Mouse (Mus musculus): ENCODE measurements around the gene Nes. TPM values are rescaled to one million over a fixed set of nuclear protein-coding genes. Genes with fewer than 3 reads are reported as not detected.

Gene Nes
- total RNA-seq, 1 experiment from 2014 or later, result 23.0 TPM

DNA sequence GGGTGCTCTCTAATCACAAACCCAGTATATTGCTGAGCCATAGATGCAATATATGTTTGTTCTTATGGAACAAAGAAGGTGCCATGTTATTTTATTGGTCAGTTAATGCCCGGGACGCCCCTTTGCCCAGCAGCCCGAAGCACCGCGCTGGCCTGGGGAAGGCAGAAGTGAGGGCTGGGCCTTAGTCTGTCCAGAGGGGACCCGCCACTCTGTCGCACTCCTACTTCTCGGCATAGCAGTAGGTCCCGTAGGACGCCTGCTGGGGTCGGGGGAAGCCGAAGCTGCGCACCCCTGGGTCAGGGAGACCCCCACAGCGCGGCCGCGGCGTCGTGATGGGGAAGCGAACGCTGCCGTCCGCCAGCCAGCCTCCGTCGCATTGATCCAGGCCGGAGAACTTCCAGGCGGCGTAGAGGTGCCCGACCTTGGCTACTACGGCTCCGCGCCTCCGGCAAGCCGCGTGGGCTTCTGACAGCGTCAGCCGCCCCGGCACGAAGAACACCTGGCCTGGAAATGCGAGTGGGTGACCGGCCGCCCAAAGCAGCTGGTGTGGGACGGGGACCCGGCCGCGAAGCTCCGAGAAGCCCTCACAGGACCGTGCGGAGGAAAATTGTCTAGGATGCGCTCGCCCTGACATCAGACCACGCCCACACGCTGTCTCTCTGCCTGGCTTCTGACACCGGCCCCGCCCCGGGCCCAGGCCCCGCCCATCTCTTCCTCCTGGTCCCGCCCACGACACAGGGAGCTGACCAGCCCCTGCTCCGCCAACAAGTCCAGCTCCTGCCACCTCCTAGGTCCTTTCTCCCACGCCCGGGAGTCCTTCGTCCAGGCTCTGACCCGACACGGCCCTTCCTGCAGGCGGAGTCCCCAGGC is 51.7 kb downstream of the Nes start:
- peak; percentile 96 for DNase-seq

DNA sequence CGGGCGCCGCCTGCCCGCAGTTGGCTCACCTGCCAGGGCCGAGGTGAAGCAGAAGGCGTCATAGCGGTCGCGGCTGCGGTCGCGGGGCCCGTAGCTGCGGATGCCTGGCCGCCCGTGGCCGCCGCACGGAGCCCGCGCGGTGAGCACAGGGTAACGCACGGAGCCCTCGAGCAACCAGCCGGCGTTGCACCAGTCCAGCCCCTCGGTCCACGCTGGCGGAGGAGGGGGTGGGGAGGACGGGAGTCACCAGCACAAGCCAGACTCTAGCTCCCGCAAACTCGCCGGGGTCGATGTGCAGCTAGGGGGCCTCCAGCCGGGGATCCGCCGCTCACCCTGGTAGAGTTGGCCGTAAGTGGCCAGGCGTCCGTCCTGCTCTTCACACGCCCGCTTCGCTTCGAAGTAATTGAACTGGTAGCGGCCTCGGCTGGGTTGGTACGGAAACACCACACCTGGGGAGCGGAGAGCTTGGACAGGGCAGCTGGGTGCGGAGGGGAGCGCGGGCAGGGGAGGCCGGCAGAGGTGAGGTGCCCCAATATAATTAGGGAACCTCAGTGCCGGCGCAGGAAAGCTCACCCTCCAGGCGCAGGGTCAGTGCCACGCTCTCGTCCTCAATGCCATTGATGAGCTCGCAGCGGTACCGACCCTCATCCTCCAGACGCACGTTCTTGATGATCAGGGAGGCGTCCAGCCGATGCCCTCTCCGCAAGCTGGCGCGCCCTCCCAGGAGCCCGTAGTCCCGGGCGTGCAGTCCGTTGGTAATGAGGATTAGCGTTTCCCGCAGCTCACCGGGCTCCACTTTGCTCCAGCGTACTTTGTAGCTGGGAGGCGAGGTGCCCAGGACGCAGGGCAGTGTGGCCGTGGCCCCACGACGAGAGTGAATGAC is 52.6 kb downstream of the Nes start:
- peak; percentile 18 for DNase-seq

DNA sequence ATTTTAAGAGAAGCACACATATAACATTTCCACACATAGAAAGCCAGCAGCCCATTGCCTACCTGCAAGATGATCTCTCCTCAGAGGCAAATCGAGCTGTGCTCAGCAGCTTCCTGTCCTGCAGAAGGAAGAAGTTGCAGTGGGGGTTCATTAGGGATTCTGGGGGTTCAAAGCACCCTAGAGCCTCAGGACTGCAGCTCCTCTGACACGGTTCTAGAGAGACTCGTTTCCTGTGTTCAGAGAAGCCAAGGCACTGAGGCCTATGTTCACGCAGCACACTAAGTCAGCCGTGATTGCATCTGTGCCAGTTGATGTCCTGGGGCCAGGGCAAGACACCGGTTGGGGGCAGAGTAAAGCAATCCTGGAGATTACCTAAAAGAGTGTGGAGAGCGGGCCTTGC is 55.9 kb downstream of the Nes start:
- DNase-seq, result no peak

DNA sequence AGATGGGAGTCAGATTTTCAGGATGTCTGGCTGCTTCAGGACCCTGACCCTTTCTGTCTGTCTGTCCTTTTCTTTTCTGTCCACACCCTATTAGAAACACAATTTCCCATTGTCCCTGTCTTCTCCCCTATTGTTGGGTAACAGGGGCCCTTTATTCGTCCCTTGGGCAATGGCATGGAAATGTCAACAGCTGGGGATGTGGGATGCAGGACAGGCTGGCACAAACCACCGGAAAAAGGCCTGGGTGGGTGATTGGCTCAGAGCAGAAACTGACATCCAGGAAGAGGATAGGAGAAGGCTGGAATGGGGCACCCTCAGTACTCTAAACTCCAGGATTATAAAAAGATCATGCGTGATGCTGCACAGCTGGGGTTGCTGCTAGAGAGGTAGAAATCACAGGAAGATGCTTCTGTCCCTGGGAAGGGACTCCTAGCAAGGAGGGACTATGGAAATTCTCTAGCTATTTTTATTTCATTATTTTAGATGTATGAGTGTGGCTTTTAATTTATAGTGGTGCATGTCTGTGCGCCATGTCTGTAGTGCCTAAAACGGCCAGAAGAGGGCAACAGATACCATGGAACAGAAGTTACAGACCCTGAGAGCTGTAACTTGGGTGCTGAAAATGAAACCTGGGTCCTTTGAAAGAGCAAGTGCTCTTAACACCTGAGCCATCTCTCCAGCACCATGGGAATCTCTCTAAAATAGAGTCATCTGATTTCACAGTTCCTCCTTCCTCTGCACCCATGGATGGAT is 56.7 kb downstream of the Nes start, which contains the start of gene Hapln2:
Gene Hapln2 (minus strand): TSS at position 150 of the 753 bp plus-strand sequence.
- DNase-seq, result peak; percentile 26

Other genes starting within 250 kb of the Nes start
- 0.56 and 0.60 TPM in 2 replicates for gene Lrrc71, start 222.5 kb upstream of the Nes start, total RNA-seq (2021)
- 4.3 and 14.4 TPM in 2 replicates for gene Ntrk1, start 175.9 kb upstream of the Nes start, total RNA-seq (2021)
- 0.70 and 2.2 TPM in 2 replicates for gene Insrr, start 174.1 kb upstream of the Nes start, total RNA-seq (2021)
- 29.1 and 36.7 TPM in 2 replicates for gene Pear1, start 146.8 kb upstream of the Nes start, total RNA-seq (2021)
- 0.19 and 3.7 TPM in 2 replicates for gene Sh2d2a, start 124.3 kb upstream of the Nes start, total RNA-seq (2021)
- 50.0 and 50.4 TPM in 2 replicates for gene Prcc, start 85.5 kb upstream of the Nes start, total RNA-seq (2021)
- 169 and 171 TPM in 2 replicates for gene Hdgf, start 64.8 kb upstream of the Nes start, total RNA-seq (2021)
- gene Mrpl24, start 51.6 kb upstream of the Nes start, total RNA-seq (2021), result 115 and 119 TPM in 2 replicates
- gene Isg20l2, start 40.8 kb upstream of the Nes start, total RNA-seq (2021), result 22.9 and 23.4 TPM in 2 replicates
- gene Rrnad1, start 40.4 kb upstream of the Nes start, total RNA-seq (2021), result 13.9 and 15.6 TPM in 2 replicates
- gene Crabp2, start 22.4 kb upstream of the Nes start, total RNA-seq (2021), result not detected in 2 replicates
- 28.5 and 31.5 TPM in 2 replicates for gene Bcan, start 29.2 kb downstream of the Nes start, total RNA-seq (2021)
- not detected in 2 replicates for gene Hapln2, start 56.5 kb downstream of the Nes start, total RNA-seq (2021)
- 15.7 and 22.5 TPM in 2 replicates for gene Gpatch4, start 72.0 kb downstream of the Nes start, total RNA-seq (2021)
- gene Naxe, start 87.4 kb downstream of the Nes start, total RNA-seq (2021), result 135 and 138 TPM in 2 replicates
- not detected in 2 replicates for gene Ttc24, start 107.2 kb downstream of the Nes start, total RNA-seq (2021)
- 7.3 and 8.0 TPM in 2 replicates for gene Iqgap3, start 110.9 kb downstream of the Nes start, total RNA-seq (2021)
- 92.9 and 98.4 TPM in 2 replicates for gene Mef2d, start 171.3 kb downstream of the Nes start, total RNA-seq (2021)